Mouse (Mus musculus) lung, adult 2 months (tissue): ENCODE results near the gene Mnt.

ENCODE experiments used
- CTCF ChIP-seq: fragments of 200-500 bp; IDR thresholded peaks from 2 replicates; pipeline ENCODE4 v1.5.1; 2011; ENCODE audit warnings: mild to moderate bottlenecking, low read length, control low read depth; ENCODE audit not compliant: insufficient read depth
- POLR2A ChIP-seq: fragments of 200-500 bp; IDR thresholded peaks from 2 replicates; pipeline ENCODE4 v1.6.1; 2011; ENCODE audit warnings: low read depth, mild to moderate bottlenecking, control low read depth, low read length, borderline replicate concordance; ENCODE audit errors: extremely low read depth

- TF ChIP-seq CTCF (no peak), POLR2A (no peak)
Observed at GRCm38 (mm10) chr11:74866640-74867039, 35.9 kb downstream of the Mnt start.
